Mouse (Mus musculus): ENCODE measurements around the gene Stn1.

DNA sequence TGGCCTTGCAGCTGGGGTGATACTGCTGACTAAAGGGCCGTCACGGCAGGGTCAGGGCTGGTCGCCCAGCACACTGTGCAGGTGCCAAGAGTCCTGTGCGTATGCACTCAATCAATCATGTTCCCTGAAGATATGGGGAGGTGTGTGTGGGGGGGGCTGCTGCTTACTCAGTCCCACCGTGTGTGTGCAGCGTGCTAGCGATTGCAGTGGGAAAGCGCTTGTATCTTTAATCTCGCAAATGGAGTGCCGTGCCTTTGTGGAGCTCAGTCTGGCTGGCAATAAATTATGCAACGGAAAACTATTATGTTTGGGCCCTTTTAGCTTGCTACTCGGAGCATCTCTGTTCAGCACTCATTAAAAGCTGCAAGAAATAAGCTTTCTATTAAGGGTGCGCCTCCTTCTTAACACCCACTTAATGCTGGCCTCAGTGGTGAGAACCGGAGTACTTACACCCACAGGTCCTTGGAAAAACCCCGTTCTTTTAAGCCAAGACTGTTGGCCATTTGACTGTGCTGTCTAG, 64.4 kb downstream of the Stn1 start:
- TF ChIP-seq CTCF (IDR thresholded peaks at IDR 0.05; ENCODE audit: borderline replicate concordance, extremely low read depth, insufficient read depth, insufficient read length) (no peak), POLR2A (IDR thresholded peaks at IDR 0.05; ENCODE audit: borderline replicate concordance, extremely low read depth, insufficient read depth, insufficient read length, poor library complexity, severe bottlenecking) (no peak)

All from brain, embryonic 14.5 days (tissue).